Mouse (Mus musculus): Measurements from ENCODE around the gene Snx8.
"Not testable (repeated sequence)": the region's sequence is repeated elsewhere in the genome, so short reads cannot be mapped to it uniquely, and the experiment has no call there.

The Snx8 gene

DNA sequence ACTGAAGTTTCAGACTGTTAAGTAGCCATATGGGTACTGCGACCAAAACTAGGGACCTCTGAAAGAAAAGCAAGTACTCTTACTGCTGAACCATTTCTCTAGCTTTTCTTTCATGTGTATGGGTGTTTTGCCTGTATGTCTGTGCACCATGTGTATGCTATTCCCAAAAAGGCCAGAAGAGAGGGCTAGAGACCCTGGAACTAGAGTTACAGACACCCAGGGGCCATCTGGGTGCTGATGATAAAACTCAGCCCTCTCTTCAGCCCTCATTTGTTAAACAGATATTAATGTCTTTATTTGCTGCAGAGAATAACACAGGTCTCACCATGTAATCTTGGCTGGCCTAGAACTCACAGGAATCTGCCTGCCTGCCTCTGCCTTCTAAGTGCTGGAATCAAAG lies 4.6 kb downstream of the Snx8 start:
- in situ Hi-C loops (cut with MboI, MseI): no loop called here

DNA sequence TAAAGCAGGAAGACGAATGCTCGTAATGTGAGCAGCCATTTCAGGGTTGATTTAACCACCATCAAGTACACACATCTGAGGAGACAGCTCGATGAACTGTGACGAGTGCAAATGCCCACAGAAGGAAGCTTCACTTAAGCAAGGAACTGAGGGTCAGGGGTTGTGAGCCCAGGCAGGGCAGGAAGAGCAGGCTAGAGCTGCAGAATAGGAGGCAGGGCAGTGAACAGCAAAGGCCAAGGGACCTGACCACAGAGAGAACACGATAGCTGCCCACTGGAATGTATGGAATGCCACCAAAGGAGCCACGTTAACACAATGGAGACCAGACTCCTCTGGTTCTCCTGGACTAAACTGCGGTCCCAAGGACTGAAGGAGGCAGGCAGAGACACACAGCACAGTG lies 5.5 kb downstream of the Snx8 start:
- in situ Hi-C loops (cut with MboI, MseI): no loop called here

GRCm38 (mm10) chr5:140382688-140383087 lies 6.4 kb downstream of the Snx8 start:
- in situ Hi-C loops (cut with MboI, MseI): no loop called here

- in situ Hi-C loops (cut with MboI, MseI): no loop called here
Observed at GRCm38 (mm10) chr5:140381156-140381555, 7.9 kb downstream of the Snx8 start.

DNA sequence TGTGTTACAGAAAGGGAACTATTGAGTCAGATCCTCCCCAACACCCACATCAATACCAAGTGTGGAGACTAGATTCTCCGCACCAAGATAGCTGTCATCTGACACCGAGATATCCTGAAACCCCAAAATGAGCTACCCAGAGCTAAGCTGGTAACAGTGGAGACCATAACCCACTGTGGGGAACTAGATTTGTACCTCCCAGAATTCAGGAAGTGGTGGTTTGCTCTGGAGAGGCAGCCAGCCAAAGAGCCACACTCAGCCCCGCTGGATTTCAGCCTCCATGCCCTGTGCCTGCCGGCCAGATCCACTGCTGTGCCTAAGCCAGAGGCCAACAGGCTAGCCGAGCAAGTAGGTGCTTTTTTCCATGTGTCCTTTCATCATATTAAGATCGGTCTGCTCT lies 9.8 kb downstream of the Snx8 start:
- in situ Hi-C loops (cut with MboI, MseI): no loop called here

DNA sequence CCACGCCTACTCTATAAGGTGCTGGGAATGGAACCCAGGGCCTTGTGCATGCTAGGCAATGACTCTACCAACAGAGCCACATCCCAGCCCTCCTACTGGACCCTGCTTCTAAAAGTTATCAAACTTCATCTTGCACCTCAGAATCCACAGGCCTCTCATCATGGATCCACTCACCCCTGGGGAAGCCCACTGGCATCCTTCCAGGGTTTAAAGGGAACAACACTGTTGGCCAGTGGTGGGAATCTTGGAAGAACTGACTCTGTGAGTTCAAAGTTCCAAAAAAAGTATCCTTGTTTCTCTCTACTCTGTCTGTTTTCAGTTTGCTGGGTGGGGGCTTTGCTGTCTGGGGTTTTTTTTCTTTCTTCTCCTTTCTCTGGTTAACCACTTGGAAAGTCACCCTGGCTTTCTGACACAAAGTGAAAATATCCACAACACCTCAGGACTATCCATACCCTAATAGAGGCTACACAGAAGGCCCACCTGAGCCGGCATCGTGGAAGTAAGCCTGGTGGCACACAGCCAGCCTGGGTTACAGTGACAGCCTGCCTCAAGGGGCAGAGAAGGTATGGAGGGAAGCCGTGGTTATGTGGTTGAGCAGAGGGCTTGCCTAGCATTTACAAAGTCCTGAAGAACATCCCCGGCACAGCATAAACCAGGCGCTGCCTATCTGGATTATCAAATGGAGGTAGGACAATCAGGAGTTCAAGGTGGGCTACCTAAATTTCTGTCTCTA lies 10.8 kb downstream of the Snx8 start:
- in situ Hi-C loops (cut with MboI, MseI): no loop called here

- in situ Hi-C loops (cut with MboI, MseI): no loop called here
Observed at GRCm38 (mm10) chr5:140375249-140375829, 13.7 kb downstream of the Snx8 start.

GRCm38 (mm10) chr5:140374226-140374625 lies 14.8 kb downstream of the Snx8 start:
- in situ Hi-C loops (cut with MboI, MseI): no loop called here

DNA sequence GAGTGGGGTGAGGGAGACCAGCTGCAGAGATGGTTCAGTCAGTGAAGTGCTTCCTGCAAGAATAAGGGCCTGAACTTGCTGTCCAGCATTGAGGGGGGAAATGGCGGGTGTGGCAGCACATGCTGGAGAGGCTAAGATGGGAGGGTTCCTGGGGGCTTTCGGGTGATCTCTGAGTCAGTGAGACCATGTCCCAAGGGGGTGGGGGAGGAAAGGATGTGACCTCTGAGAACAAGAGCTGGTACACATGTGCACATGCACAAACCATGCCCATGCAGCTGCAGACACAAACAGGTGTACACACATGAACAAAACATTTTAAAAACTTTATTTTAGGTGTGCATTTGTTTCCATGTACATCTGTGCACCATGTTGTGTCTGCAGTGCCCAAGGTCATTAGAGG lies 15.4 kb downstream of the Snx8 start:
- in situ Hi-C loops (cut with MboI, MseI): no loop called here

DNA sequence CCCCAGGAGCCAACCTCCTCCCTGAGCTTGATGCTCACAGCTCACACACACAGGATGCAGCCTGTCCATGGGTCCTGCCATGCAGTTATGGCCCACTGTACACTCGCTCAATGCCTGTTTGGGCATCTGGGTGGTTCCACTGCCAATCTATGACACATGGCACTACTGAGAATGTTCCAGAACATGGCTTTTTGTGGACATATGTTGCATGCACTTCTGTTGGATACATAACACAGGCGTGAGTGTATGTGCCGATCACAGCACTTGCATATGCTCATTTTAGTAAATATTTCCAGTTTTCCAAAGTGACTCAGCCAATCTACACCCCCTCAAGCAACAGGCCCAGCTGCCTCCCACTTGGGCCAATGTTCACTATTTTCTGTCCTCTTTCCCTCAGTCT lies 17.4 kb downstream of the Snx8 start:
- in situ Hi-C loops (cut with MboI, MseI): no loop called here

DNA sequence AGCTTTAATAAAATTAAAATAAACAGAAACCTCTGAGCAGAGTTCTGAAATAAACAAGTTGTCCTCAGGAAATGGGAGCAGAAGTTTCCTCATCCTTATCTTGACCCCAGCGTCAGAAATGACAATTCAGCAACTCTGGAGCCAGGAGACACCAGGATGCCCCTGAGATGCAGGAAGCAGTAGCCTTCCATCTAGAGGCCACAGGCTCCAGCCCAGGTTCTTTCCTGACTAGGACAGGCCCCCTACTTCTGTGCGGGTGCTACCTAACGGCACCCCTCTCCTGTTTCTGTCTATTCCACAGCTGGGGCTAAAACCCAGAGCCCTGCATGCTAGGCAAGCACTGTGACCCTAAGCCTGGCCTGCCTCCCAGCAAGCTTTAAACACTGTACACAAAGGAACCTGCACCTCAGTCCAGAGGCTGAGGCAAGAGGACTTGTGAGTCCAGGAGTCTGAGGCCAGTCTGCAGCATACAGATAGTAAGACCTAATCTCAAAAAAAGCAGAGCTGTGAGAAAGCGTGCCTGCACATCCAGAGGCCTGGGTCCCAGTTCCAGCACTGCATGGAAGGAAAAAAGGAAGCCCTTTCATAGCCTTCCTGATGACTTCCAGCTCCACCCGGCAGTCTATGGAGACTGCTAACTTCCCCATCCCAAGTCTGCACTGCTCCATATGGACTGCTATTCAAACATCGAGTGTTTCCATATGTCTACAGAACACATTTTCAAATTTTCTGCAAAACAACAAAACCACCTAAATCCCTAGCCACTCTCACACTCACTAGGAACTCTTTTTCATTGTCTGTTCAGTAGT lies 18.4 kb downstream of the Snx8 start:
- in situ Hi-C loops (cut with MboI, MseI): no loop called here

DNA sequence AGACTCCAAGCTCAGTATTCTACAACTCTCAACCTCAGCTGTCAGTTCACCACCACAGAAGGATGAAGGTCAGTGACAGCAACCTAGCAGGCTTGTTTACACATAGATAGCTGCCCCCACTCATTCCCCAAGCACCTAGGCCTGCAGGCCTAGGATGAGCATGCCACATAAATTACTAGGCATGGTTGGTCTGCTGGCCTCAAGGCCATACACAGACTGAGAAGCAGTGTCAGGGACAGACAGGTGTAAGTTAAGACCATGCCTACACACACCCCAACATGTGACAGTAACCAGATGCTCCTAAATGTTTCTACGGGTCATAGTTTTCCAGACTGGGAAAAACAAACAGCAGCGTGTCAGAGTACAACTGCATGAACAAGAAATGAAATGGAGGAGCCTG lies 19.6 kb downstream of the Snx8 start:
- in situ Hi-C loops (cut with MboI, MseI): no loop called here

DNA sequence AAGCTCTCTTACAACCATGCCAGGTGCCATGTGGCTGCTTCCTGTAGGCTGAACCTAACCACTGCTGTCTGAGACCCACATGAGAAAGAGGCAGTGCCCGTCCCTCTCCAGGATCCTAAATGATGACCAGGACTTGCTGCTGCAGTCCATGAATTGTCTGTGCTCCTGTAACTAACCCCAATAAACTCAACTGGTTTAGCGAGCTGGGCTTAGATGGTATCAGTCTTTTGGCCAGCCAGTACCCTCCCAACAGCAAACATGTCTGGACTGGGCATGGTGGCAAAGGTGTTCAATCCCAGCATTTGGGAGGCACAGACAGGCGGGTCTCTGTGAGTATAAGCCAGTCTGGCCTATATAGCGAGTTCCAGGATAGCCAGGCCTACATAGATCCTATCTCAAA lies 20.1 kb downstream of the Snx8 start:
- in situ Hi-C loops (cut with MboI, MseI): no loop called here

- in situ Hi-C loops (cut with MboI, MseI): not testable (repeated sequence)
Observed at GRCm38 (mm10) chr5:140368126-140368525, 20.9 kb downstream of the Snx8 start.

GRCm38 (mm10) chr5:140364415-140364814 lies 24.6 kb downstream of the Snx8 start:
- in situ Hi-C loops (cut with MboI, MseI): no loop called here

DNA sequence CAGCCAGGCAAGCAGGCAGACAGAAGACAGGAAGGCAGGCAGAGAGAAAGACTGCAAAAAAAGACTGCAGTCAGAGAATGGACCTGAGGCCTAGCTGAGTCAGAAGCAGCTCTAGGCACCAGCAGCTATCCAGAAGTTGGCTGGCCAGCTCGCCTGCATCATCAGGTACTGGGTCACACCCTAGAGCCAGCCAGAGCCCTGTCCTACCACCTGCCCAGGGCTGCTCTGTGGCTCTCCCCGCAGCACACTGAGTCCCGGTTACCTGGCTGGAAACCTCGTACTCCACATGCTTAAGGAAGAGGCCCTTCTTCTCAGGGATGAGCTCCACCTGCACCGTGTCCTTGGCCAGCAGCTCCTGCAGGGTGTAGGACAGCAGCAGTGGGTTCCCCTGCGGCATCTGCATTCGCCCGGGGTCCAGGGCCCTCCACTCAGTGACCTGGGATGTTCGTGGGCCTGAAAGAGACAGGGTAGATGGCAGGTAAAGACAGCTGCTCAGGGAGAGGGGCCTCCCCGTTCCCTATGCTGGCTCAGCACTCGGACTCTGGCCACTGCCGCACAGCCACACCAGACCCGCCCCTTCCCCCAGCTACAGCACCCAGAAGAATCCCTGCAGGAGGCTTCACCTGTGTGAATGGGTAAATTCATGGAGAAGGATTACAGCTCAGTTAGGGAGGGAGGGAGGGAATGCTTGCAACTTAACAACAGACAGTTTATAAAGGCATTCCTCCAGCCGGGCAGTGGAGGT lies 29.0 kb downstream of the Snx8 start:
- in situ Hi-C loops (cut with MboI, MseI): no loop called here

- in situ Hi-C loops (cut with MboI, MseI): no loop called here
Observed at GRCm38 (mm10) chr5:140357466-140357865, 31.6 kb downstream of the Snx8 start.

- in situ Hi-C loops (cut with MboI, MseI): no loop called here
Observed at GRCm38 (mm10) chr5:140355934-140356333, 33.1 kb downstream of the Snx8 start.

DNA sequence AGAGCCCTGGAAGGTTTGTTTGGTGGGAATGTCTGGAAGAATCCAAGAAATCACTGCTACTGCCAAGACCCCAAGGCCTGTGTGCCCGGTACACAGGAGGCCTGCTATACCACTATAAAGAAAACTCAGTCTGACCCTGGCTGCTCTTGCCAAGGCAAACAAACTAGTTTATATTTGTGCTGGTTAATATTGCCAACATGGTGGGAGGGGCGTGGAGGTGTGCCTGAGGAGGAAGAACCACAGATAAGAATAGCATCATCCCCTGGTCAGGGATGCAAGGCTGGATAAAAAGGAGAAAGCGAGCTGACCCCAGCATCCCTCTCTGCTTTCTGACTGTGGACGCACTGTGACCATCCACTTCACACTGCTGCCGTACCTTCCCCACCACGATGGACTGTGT lies 36.7 kb downstream of the Snx8 start:
- in situ Hi-C loops (cut with MboI, MseI): no loop called here

DNA sequence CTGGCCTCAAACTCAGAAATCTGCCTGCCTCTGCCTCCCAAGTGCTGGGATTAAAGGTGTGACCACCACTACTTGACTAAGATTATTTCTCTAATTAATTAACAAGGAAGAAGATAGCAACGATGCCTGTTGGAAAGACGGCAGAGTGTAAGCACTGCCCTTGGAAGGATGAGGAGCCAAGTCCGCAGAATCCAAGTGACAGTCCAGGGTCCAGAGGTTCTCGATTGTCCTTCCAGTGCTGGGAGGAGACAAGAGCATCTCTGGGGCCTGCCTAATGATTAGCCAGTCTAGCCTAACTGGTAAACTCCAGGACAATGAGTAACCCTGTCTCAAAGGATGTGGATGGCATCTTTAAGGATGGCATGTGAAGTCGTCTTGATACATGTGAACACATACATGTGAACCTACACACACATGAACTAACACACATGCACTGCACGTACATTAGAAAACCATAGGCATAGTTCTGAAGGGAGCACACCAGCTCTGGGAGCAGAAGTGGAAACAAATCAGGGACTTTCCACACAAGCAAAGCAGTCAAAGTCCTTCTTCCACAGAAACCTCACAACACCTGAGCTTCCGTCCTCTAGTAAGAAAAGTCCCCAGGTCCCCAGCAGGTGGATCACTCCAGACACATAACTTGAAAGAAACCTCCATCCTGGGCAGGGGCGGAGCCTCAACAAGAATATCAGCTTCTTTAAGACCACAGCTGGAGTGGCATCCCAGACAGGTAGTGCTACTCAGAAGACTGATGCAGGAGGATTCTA lies 38.1 kb downstream of the Snx8 start:
- in situ Hi-C loops (cut with MboI, MseI): no loop called here

DNA sequence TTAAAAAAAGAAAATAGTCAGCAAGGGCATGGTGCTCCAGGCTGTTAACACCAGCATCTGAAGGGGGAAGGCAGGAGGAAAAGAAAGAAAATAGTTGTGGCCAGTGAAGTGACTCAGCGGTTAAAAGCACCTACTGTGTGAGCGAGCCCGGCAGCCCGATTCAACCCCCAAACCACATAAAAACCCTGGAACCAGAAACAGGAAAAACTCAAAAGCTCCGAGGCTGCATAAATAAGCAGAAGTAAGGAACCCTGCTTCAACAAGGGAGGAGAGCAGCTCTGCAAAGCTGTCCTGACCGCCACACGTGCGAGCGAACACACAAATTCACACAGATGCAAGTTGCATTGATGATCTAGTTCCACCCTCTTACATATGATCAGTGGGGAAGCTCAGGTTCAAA lies 39.2 kb downstream of the Snx8 start:
- in situ Hi-C loops (cut with MboI, MseI): no loop called here

Measured in T-helper 2 cell (primary cell).